Mouse (Mus musculus): ENCODE measurements around the gene Rab14.

Gene Rab14

DNA sequence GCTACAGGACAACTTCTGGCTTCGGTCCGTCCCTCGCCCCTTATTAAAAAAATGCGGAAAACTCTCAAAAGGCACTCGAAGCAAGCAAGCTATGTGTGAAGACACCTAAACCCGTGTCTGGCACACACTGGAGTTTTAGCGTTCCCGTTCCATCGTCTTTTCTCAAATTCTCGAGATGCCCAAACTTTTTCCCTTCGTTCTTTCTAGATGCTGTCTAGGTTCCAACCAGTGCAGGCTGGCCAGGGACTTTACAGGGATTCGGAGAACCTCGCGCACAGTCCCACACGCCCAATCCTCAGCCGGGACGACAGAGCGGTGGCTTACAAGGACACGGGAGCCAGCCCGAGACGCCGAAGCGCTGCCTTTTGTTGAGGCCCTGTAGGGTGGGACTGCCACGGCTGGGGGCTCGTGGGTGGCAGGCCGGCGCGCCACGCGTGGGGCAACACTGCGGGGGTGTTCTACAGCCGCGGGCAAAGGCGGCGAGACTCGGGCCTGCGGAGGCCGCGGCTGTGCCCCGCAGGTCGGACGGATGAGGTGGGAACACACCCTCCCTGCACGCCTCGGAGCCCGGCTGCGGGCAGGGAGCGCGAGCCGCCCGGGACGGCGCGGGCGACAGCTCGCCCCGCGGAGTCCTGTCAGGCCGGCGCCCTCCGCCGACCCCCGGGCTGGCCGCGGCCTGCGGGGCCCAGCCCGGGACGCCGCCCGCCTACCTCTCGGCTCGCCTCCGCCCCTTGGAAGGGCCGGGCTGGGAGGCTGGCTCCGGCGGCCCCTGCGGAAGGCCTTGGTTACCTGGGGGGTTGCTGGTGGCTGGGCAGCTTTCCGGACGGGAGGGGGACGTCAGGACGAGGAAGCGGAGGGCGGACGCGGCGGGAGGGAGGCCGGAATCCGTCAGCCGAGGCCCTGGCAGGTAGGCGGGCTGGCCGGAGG is 686 bp downstream of the Rab14 start:
- peak; percentile 23 to 33 for DNase-seq (ENCODE audit: low spot score in 2 of 2)

DNA sequence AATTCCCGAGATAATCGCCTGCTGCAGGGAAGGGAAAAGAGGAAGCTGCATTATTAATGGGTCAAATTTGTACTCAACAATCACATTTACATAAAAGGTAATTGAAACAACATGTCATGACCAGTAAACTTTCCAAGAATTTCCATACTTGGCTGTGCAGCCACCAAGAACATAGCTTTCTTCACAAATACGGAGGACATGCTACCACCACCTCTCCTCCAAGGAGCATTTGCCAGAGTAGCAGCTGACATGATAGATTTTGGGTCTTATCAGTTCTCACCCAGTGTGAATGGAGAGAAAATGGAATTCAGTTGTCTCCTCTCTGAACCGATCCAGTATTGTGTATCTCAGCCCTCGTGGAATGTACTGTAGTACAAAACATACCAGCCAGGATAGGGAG is 1.4 kb downstream of the Rab14 start:
- no peak for DNase-seq (ENCODE audit: low spot score in 2 of 2)

DNA sequence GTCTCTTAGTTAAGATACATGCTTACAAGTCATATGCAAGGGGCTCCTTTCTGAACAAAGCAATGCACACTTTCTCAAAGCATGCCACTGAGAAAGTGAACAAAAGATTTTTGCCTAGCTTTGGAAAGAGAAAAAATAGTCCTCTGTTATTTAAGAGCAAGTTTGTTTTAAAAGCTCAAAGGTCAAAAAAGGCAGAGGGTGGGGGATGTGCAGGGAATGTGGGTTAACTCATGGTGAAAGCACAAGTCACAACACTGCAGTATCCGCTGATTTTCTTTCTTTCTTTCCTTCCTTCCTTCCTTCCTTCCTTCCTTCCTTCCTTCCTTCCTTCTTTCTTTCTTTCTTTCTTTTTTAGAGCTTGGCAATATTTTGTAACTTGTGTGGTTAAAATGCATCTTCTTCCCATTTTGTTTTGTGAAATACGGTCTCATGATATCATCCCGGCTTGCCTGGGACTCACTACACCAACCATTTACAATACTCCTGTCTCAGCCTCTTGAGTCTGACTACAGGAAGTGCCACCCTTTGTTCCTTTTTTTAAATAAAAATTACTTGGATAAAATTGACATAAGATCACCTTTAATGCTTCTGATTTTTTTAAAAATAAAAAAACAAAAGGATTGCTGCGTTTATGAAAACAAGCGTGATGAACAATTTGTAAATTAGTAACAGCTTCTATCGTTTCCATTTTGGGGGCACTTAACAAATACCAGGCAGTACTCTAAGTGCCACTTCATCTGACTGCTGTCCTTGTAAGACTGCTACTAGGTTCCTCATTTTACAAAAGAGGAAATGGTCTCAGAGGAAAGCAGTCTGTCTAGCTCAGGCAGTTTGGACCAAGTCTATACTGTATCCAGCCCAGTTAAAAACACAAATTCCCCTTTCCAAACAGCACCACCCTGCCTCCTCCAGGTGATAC is 5.0 kb downstream of the Rab14 start:
- no peak for DNase-seq (ENCODE audit: low spot score in 2 of 2)

DNA sequence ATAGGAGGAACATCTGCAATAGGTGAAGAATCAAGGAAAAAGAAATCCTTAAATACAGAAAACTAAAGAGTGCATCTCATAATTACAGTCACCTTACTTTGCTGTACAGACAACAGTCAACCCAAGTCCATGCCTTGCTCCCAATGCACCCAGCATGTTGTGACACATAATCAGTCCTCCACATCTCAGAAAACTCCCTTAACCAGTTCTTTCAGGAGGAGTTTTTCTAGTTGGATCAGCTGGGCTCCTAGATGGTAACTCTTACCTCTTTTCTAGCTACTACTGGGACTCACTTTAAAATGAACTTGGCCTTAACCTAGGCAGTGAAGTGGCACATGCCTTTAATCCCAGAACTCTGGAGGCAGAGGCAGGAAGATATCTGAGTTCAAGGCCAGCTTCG is 6.9 kb downstream of the Rab14 start:
- no peak for DNase-seq (ENCODE audit: low spot score in 2 of 2)

DNA sequence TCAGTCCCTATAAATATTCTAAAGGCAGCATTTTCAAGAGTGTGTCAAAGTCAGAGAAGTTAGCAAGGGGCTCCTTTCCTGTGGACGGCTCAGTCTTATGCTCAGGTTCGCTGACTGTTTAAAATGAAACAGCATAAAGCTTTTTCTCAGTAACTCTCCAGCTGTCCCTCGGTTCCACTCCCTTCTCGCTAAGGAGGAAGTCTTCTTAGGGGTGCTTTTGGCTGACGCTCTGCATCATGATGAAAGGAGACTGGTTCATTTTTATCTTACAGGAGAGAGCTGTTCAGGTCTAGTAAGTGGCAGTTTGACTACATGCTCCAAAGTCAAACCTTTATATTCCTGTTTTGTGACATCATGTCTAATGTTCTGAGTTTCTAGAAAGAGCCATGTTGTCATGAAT is 12.0 kb downstream of the Rab14 start:
- DNase-seq (ENCODE audit: low spot score in 2 of 2), result no peak

DNA sequence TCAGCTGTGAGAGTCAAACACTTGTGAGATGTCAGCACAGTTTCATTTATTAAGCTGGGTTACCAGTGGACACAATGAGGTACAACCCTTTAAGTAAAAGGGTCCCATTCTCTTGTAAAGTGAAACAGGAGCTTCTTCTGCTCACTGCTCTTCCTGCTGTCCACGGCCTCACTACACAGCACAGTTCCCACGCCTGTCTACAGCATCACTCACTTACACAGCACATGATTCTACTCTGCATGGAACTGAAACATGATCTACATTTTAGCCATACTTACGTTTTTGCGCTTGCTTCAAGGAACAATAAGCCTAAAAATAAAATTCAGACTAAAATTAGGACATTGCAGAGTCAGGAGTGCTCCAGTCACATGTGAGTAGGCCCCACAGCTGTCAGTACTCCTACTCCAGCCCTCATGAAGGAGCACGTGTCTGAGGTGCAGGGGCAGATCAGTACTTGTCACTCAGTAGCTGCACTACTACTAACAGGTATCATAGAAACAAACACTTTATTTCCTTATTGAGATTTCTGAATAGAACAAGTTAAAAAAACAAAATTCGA is 17.7 kb downstream of the Rab14 start:
- no peak for DNase-seq (ENCODE audit: low spot score in 2 of 2)

DNA sequence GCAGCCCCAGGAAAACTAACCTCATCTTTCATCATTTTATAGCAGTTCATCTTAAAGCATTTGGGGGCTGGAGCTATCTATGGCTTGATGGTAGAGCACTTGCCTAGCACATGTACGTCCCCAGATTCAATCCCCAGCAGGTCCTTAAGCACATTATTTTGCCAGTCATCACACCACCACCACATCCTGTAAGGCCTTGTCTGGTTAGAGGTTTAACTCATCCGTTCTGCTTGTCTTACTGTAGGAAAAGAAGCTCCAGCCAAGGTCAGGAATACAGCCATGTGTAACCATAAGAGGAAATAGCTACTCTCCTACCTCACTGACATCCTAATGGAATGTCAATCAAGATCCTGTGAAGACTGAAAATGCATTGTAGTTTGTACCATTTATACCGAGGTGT is 22.8 kb downstream of the Rab14 start:
- no peak for DNase-seq (ENCODE audit: low spot score in 2 of 2)

DNA sequence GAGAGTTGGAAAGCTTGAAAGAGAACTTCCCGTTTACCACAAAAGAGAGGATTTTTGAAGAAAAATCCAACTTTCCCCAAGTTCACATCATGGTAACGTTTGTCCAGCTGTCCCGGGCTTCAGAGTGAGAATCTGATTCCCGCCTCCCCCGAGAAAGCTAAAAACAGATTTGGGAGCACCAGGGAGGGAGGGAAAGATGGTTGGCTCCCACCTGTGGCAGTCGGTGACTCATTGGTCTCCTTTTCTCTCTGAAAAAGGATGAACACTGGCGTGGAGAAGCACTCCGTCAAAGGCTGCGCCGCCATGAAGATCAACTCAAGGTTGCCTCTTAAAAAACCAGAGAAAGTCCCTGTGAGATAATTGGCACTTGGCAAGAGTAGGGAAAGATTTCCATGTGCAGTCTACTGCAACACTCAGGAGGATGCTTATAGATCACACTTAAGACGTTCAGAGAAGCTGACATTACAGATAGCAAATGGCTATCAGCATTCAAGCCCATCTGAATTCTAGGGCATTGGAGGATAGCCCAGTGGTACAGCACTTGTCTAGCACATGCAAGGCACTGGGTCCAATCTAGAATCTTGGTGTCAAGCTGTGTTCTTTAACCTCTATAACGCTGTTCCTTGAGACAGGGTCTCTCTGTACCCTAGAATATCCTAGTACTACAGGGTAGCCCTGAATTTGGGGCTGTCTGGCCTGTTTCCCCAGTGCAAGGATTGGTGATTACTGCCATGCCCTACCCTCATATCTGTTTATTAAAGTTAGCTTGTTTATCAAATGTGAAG is 25.4 kb downstream of the Rab14 start:
- DNase-seq (ENCODE audit: low spot score in 2 of 2), result no peak

DNA sequence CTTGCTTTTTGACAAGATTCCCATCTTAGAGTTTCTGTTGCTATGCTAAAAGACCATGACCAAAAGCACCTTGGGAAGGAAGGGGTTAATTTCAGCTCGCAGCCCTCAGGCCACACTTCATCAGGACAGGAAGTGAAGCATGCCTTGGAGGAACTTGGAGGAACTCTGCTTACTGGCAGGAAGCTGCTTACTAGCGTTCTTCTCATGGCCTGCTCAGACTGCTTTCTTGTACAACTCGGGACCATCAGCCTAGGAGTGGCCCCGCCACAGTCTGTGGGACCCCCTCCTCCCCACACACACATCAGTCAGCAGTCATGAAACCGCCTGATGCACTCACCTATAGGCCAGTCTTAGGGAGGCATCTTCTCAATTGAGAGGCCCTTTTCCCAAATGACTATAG is 26.8 kb downstream of the Rab14 start:
- no peak for DNase-seq (ENCODE audit: low spot score in 2 of 2)

DNA sequence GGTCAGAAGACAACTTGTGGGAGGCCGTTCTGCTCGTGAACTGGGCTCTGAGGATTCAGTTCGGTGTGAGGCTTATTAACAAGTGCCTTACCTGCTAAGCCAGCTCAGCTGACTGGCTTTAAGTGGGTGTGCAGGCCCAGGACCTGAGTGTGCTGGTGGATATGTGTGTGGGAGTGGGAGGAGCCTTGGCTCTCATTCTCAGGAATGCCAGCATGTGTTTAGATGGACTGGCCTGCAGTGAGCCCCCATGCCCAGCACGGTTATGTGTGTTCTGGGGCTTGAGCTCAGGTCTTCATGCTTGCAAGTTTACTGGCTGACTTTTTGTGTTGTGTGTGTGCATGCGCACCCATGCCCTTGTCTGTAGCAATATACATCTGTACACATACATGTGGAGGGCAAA is 27.3 kb downstream of the Rab14 start:
- no peak for DNase-seq (ENCODE audit: low spot score in 2 of 2)

DNA sequence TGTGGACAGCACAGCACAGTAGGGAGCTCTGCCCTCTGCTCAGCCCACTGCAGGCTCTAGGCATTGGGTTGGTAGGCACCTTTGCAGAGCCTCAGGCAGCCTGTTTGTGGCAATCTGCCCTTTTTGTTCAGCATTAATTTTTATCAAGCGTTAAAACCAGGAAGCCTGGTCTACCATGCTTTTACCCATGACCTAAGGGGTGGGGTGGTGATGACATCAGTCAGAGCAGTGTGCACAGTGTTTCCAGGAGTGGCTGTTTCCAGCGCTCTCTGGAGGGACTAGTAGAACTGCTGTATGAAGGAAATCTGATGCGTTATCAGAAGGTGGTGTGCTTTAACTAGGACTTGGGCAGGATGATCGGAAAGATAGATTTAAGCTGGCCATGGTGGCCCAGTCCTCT is 28.7 kb downstream of the Rab14 start:
- no peak for DNase-seq (ENCODE audit: low spot score in 2 of 2)

DNA sequence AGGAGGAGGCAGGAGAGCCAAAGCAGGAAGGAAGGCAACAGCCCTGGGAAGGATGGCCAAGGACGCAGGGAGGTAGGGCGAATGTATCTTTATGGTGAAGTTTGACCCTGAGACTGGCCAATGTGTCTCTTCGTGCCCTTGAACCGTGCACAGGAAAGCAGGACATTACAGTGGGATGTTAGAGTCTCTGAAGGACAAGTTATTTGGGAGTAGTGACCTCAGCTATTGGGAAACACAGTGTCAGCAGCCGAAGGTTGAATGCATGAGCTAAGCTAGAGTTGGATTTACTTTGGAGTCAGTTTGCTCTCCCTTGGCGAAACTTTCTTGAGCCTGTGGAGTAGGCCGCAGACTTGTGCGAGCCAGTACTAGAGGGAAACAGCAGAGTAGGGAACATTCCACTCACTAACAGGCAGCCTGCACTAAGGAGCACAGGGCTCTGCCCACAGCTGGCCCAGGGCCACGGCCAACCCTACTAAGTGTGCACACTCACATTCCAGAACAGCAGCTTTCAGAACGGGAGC is 29.5 kb downstream of the Rab14 start:
- DNase-seq (ENCODE audit: low spot score in 2 of 2), result no peak

DNA sequence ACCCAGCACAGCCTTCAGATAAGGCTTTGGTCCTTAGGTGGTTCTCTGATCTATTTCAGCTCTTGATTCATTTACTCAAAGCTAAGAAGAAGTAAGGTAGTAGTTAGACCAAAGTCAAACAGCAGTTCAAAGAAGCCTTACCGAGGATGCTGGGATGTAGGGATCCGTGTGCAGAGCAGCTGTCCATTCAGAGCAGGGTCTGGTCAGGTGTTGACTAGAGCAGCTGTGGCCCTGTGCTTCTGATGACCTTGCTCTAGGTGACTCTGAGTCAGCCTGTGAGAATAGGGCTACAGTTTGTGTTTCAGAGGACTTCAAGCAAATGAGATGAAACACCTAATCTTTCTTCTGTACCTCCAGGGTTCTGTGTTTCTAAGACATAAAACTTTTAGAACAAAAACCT is 31.5 kb downstream of the Rab14 start:
- DNase-seq (ENCODE audit: low spot score in 2 of 2), result no peak

DNA sequence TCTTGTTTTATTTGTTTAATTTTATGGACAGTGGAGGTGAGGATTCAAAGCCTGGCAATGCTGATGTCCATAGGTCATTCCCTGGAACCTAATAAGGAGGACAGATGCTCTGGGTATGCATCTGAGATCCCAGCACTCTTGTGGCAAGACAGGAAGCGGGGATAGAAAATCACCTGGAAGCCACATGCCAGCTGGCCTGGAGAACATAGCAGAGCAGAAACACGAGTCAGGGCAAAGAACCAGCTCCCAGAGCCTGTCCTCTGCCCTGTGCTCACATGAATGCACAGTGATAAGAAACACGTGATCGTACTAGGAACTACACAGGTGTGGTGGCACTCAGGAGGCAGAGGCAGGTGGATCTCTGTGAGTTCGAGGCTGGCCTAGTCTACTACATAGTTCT is 34.1 kb downstream of the Rab14 start:
- DNase-seq (ENCODE audit: low spot score in 2 of 2), result no peak

DNA sequence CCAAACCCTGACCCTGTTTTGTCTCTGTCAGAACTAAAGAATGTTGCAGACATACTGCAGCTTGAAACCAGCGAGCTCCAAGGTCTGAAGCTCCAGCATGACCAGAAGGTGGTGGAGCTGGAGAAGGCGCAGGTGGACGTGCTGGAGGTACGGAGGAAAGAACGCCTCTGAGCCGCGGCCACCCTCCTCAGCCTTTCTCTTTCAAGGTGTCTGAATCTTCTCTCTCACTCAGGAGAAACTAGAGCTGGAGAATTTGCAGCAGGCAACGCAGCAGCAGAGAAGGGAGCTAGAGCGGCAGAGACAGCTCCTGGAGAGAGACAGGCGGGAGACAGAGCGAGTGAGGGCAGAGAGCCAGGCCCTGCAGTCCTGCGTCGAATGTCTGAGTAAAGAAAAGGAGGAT is 35.5 kb downstream of the Rab14 start:
- DNase-seq (ENCODE audit: low spot score in 2 of 2), result no peak

DNA sequence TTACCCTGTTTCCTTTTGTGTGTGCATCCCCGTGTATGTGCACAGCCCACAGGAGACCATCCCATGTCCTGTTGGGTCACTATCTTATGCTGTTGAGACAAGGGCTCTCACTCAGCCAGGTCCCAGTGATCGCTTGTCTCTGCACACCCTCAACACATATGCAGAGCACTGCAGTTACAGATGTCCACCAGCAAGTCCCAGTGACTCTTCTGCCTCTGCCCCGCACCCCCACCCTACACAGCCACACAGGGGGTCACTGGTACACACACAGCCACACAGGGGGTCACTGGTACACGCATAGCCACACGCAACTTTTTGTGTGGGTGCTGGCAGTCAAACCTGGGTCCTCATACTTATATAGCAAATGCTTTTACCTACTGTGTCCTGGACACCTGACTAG is 37.5 kb downstream of the Rab14 start:
- no peak for DNase-seq (ENCODE audit: low spot score in 2 of 2)

DNA sequence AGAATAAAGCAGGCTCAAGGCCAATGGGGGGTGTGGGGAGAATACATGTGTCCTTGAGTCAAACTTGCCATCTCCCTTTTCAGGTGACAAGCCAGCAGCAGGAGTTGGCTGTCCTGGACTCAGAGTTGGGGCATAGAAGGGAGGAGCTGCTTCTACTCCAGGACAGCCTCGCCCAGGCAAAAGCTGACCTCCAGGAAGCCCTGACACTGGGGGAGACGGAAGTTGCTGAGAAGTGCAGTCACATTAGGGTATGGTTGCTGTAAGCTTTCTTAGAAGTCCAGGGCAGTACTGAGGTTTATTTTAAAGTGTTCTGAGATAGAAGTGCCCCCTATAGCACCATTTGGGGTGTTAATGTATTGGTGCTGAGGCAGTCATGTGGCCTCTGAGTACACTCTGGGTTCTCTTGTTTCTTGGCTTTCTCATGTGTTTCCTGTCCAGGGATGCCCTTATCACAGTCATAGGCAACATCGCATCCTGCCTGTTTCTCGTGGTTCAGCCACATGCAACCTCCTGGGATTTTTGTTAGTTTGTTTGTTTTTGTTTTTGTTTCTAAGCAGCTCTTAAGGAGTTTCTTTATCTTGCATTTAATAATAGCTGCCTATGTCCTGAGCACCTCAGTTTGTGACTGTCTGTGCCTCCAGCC is 39.0 kb downstream of the Rab14 start:
- no peak for DNase-seq (ENCODE audit: low spot score in 2 of 2)

DNA sequence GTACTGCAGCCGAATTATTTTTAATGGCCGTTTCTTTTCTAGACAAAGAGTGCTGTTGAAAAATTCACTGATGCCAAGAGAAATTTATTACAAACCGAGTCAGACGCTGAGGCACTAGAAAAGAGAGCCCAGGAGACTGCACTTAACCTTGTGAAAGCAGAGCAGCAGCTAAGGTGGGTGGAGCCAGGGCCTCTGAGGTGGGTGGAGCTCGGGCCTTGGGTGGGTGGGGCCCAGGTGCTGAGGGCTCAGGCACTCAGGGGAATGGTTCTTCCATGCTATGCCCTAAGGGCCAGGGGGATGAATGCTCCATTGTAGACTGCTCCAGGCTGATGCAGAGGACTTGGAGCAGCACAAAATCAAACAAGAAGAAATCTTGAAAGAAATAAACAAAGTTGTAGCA is 40.7 kb downstream of the Rab14 start:
- no peak for DNase-seq (ENCODE audit: low spot score in 2 of 2)

DNA sequence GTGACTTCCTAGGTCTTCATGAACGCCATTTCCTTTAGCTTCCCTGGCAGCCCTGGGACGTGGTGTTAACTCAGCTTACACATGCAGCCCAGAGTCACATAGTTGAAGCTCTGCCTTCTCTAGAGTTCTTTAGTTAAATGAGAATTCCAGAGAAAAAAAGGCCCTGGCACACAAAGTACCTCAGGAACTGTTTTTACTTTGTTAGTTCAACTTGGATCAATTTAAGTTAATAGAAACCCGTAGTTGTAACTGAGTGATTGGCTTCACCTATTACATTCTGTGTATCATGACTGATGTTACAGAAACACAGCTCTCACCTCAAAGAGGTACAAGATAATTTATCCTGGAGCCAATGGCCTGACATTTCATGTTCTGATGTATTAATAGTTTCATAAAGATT is 42.6 kb downstream of the Rab14 start:
- DNase-seq (ENCODE audit: low spot score in 2 of 2), result no peak

DNA sequence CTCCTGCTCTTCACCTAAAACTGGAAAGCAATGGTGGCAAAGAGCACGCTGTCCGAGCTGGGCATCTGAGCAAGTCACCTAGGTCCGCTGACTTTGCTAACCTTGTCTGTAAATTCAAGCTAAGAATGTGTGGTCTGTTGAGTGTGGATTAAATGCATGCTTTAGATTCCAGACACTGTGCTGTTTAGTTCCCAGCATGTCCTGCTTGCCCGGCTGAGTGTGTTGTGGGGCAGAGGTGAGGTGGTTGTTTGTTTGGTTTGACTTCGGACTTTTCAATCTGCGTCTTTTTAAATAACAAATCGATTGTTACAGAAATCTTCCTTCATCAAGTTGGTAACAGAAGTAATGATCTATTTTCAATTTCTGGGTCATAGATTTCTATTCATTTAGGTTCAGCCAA is 43.1 kb downstream of the Rab14 start:
- DNase-seq (ENCODE audit: low spot score in 2 of 2), result no peak

DNA sequence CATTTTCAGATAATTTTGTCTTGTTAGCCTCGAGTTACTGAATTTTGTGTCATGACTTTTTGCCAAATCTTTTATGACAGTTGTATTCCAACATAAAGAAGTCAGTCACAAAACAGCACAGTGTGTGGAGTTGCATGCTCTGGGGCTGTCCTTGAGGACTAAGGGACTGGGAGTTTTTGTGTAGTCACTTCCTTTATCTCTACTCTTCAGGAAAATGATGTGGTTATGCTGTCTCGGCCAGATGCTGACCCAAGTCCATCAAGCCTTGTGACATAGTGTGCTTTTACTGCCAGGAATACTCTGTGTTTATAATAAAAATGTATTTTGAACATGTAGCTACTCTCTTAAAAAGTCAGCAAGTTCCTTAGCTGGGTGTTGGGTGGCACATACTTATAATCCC is 43.9 kb downstream of the Rab14 start:
- DNase-seq (ENCODE audit: low spot score in 2 of 2), result no peak

Data from spleen, postnatal 14 days (tissue).